Mouse (Mus musculus) bone marrow, adult 2 months (tissue): ENCODE results near the gene Fam169b.

Experiments
- CTCF ChIP-seq: fragments of 200-500 bp; IDR thresholded peaks from 2 replicates; pipeline ENCODE4 v1.5.1; 2011; ENCODE audit warnings: low read length, control low read depth; ENCODE audit not compliant: control insufficient read depth, insufficient read depth
- POLR2A ChIP-seq: fragments of 200-500 bp; IDR thresholded peaks from 2 replicates; pipeline ENCODE4 v1.6.1; 2011; ENCODE audit warnings: low read depth, mild to moderate bottlenecking, control low read depth, low read length, borderline replicate concordance; ENCODE audit not compliant: control insufficient read depth

GRCm38 (mm10) chr7:68280352-68280869, 6.8 kb downstream of the Fam169b start:
- no peak for TF ChIP-seq CTCF
- no peak for TF ChIP-seq POLR2A
